Mouse (Mus musculus): Measurements from ENCODE around the gene Lrrc10.

- TF ChIP-seq POLR2A (IDR thresholded peaks at IDR 0.05; ENCODE audit: low read depth, low read length) (no peak), CTCF (IDR thresholded peaks at IDR 0.05; ENCODE audit: extremely low read depth, insufficient read length, insufficient replicate concordance, low read depth, low read length) (no peak)
Measured at GRCm38 (mm10) chr10:117072191-117072888, 27.2 kb downstream of the Lrrc10 start.
